Mouse (Mus musculus): ENCODE measurements around the gene Lmf1. TPM values are rescaled to one million over a fixed set of nuclear protein-coding genes. Genes with fewer than 3 reads are reported as not detected.

The Lmf1 gene
- polyA plus RNA-seq, 1 experiment from 2014 or later, result 40.2 TPM

- no peak for ATAC-seq
- ChIA-PET CTCF (no interaction called here), POLR2A (no interaction called here)
- in situ Hi-C loops (cut with MboI; ENCODE audit: low pct_unique_long_range_greater_than_20kb), result no loop called here
- H3K27me3 ChIP-seq, result no peaks in the 10 kb centered on the region
- DNase-seq (ENCODE audit: low read depth, low spot score), result no peak
- TF ChIP-seq CTCF (IDR thresholded peaks at IDR 0.05), result no peak
These were observed 73.4 kb downstream of the Lmf1 start for GRCm38 (mm10) chr17:25652272-25652671.

GRCm38 (mm10) chr17:25656142-25656825 is 77.4 kb downstream of the Lmf1 start:
- POLR2A ChIA-PET, result no interaction called here
- CTCF ChIA-PET, result interaction anchor here (1.4 kb wide), 1 partner anchor 15 kb away, joined by 3 read pairs; no protein-coding TSS in a partner anchor
- H3K27me3 ChIP-seq, result no peaks in the 10 kb centered on the region
- in situ Hi-C loops (cut with MboI; ENCODE audit: low pct_unique_long_range_greater_than_20kb), result no loop called here
- DNase-seq (ENCODE audit: low read depth, low spot score), result no peak
- no peak for ATAC-seq
- no peak for TF ChIP-seq CTCF (IDR thresholded peaks at IDR 0.05)

DNA sequence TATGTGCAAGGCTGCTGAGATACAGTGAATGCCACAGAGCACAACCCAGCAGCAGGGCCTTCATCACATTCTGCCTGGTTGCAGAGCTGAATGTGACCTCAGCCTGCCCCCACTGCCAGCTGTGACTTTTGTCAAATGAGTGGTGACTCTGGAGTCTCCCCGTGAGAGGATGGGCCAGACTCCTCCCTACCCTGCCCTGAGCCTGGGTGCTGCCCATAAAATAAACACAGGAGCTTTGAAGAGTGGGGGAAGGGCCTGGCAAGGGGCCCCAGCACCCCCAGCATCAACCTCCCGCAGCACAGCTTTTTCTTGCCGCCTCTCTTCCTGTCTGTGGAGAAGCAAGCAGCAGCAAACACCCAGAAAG is 77.9 kb downstream of the Lmf1 start:
- H3K27me3 ChIP-seq, result no peaks in the 10 kb centered on the region
- DNase-seq (ENCODE audit: low read depth, low spot score) (no peak), ATAC-seq (no peak)
- TF ChIP-seq CTCF (IDR thresholded peaks at IDR 0.05), result no peak
- ChIA-PET CTCF (interaction anchor here (1.4 kb wide), 1 partner anchor 14 kb away, joined by 3 read pairs; no protein-coding TSS in a partner anchor), POLR2A (no interaction called here)
- in situ Hi-C loops (cut with MboI; ENCODE audit: low pct_unique_long_range_greater_than_20kb), result no loop called here

DNA sequence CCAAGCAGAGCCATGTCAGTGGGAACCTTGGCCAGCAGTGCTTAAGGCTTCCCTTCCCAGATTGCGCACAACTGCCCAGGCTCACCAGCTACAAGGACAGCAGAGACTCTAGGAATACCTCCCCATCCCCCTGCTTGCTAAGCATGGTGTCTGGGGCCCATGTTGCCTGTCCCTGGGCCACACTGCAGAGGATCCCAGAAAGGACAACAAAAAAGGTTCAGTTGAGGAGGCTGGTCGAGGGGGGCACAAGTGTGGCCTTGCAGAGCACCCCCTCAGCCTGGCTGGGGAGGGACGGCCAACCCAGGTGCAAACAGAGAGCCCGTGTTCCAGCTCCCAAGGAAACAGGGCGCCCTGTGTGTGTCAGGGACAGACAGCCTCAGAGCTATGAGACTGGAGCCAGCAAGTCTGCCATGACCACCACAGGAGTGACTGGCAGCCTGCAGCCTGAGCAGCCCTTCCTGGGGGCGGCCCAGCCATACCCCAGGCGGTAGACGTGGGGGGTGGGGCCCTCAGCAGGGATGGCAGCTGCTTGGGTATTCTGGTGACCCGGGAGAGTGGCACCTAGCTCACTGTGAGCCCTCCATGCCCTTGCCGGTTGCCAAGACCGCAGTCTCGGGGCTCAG is 84.4 kb downstream of the Lmf1 start:
- DNase-seq (ENCODE audit: low read depth, low spot score), result no peak
- peaks cover 9% of the 10 kb centered on the region for H3K27me3 ChIP-seq
- CTCF ChIA-PET, result no interaction called here
- TF ChIP-seq CTCF (IDR thresholded peaks at IDR 0.05), result no peak
- ATAC-seq, result no peak
- in situ Hi-C loops (cut with MboI; ENCODE audit: low pct_unique_long_range_greater_than_20kb), result no loop called here
- POLR2A ChIA-PET, result no interaction called here

GRCm38 (mm10) chr17:25665485-25665884 is 86.6 kb downstream of the Lmf1 start:
- POLR2A ChIA-PET, result no interaction called here
- in situ Hi-C loops (cut with MboI; ENCODE audit: low pct_unique_long_range_greater_than_20kb), result no loop called here
- ATAC-seq (no peak), DNase-seq (ENCODE audit: low read depth, low spot score) (no peak)
- peaks cover 14% of the 10 kb centered on the region for H3K27me3 ChIP-seq
- TF ChIP-seq CTCF (IDR thresholded peaks at IDR 0.05), result no peak
- CTCF ChIA-PET, result no interaction called here

GRCm38 (mm10) chr17:25665891-25666290 is 87.0 kb downstream of the Lmf1 start:
- in situ Hi-C loops (cut with MboI; ENCODE audit: low pct_unique_long_range_greater_than_20kb), result no loop called here
- DNase-seq (ENCODE audit: low read depth, low spot score) (no peak), ATAC-seq (no peak)
- H3K27me3 ChIP-seq, result peaks cover 14% of the 10 kb centered on the region
- TF ChIP-seq CTCF (IDR thresholded peaks at IDR 0.05), result no peak
- POLR2A ChIA-PET, result no interaction called here
- CTCF ChIA-PET, result interaction anchor here (1.2 kb wide), 1 partner anchor 27 kb away, joined by 3 read pairs; no protein-coding TSS in a partner anchor

GRCm38 (mm10) chr17:25668481-25669055 is 89.7 kb downstream of the Lmf1 start:
- DNase-seq (ENCODE audit: low read depth, low spot score) (no peak), ATAC-seq (no peak)
- in situ Hi-C loops (cut with MboI; ENCODE audit: low pct_unique_long_range_greater_than_20kb), result no loop called here
- ChIA-PET POLR2A (no interaction called here), CTCF (no interaction called here)
- no peak for TF ChIP-seq CTCF (IDR thresholded peaks at IDR 0.05)
- H3K27me3 ChIP-seq, result peaks cover 14% of the 10 kb centered on the region

DNA sequence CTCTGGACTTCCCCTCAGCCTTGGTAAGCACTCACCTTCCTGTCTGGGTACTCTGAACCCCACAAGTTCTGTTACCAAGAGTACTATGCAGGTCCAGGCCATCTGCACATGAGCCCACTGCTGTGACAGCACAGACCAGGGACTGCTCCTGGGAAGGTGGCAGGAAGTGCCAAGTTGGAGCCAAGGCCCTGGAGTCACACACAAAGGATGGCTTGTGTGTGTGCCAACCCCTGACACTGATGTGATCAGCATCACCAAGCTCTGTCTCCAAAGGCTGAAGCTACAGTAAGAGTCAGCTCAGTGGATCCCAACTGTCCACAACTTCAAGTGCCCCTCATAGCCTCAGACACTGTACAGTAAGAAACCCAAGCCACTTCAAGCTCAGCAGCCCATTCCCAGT is 94.1 kb downstream of the Lmf1 start:
- DNase-seq (ENCODE audit: low read depth, low spot score) (no peak), ATAC-seq (no peak)
- H3K27me3 ChIP-seq, result peaks cover 9% of the 10 kb centered on the region
- TF ChIP-seq CTCF (IDR thresholded peaks at IDR 0.05), result no peak
- ChIA-PET POLR2A (no interaction called here), CTCF (no interaction called here)
- in situ Hi-C loops (cut with MboI; ENCODE audit: low pct_unique_long_range_greater_than_20kb), result no loop called here

DNA sequence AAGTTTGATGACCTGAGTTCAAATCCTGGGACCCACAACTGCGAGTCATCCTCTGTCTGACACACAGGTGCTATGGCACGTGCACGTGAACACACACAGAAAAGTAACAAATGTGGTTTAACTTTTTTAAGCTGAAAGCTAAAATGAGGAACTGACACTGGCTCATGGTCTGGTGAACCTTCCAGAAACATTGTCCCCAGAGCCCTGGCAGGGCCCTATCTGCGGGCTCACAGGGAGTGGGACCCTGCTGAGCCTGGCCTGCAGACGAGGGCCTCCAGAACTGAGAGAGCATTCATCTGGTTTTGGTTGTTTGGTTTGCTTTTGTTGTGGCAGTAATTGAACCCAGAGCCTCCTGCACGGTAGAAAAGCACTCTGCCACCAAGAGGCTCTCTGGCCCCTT is 99.1 kb downstream of the Lmf1 start:
- DNase-seq (ENCODE audit: low read depth, low spot score), result no peak
- peaks cover 14% of the 10 kb centered on the region for H3K27me3 ChIP-seq
- in situ Hi-C loops (cut with MboI; ENCODE audit: low pct_unique_long_range_greater_than_20kb), result no loop called here
- ATAC-seq, result no peak
- TF ChIP-seq CTCF (IDR thresholded peaks at IDR 0.05), result no peak
- CTCF ChIA-PET, result no interaction called here
- POLR2A ChIA-PET, result no interaction called here

GRCm38 (mm10) chr17:25679818-25680217 is 100.9 kb downstream of the Lmf1 start:
- ChIA-PET CTCF (no interaction called here), POLR2A (no interaction called here)
- DNase-seq (ENCODE audit: low read depth, low spot score), result no peak
- ATAC-seq, result no peak
- H3K27me3 ChIP-seq, result peaks cover 14% of the 10 kb centered on the region
- in situ Hi-C loops (cut with MboI; ENCODE audit: low pct_unique_long_range_greater_than_20kb), result no loop called here
- TF ChIP-seq CTCF (IDR thresholded peaks at IDR 0.05), result no peak

GRCm38 (mm10) chr17:25681636-25682035 is 102.8 kb downstream of the Lmf1 start:
- ATAC-seq (no peak), DNase-seq (ENCODE audit: low read depth, low spot score) (no peak)
- in situ Hi-C loops (cut with MboI; ENCODE audit: low pct_unique_long_range_greater_than_20kb), result no loop called here
- peaks cover 20% of the 10 kb centered on the region for H3K27me3 ChIP-seq
- CTCF ChIA-PET, result interaction anchor here (1.5 kb wide), 1 partner anchor 14 kb away, joined by 3 read pairs; no protein-coding TSS in a partner anchor
- no peak for TF ChIP-seq CTCF (IDR thresholded peaks at IDR 0.05)
- POLR2A ChIA-PET, result no interaction called here
